Mouse (Mus musculus) lung, postnatal 0 days (tissue): ENCODE results near the gene Tnni2. TPM values are rescaled to one million over a fixed set of nuclear protein-coding genes. Genes with fewer than 3 reads are reported as not detected.
A peak's percentile ranks its signal among the peaks of the same experiment; 100 is the strongest.

ENCODE experiments used
- ATAC-seq: fragments of 200-750 bp; cut with Nextera tagmentation; 2 replicates; pipeline ENCODE4 v1.8.0; 2017; ENCODE audit warnings: moderate library complexity
- DNase-seq: peaks from one replicate; pipeline ENCODE4 v3.0.0-alpha.2; 2016; ENCODE audit warnings: low spot score
- H3K27ac ChIP-seq: fragments of 300-500 bp; sonication (generic); 2 replicates; pipeline ENCODE4 v1.5.1; 2014; ENCODE audit warnings: antibody characterized with exemption, mild to moderate bottlenecking, low read length, mixed read lengths
- H3K27me3 ChIP-seq: fragments of 300-500 bp; sonication (generic); replicated peaks from 2 replicates; pipeline ENCODE4 v1.6.1; 2014; ENCODE audit warnings: low read length, mixed read lengths; ENCODE audit not compliant: insufficient read depth
- H3K36me3 ChIP-seq: fragments of 300-500 bp; sonication (generic); 2 replicates; pipeline ENCODE4 v1.6.1; 2014; ENCODE audit warnings: low read length, mixed read lengths; ENCODE audit not compliant: insufficient read depth
- H3K4me1 ChIP-seq: fragments of 300-500 bp; sonication (generic); 2 replicates; pipeline ENCODE4 v1.6.1; 2014; ENCODE audit warnings: antibody characterized with exemption, low read depth, low read length, mixed read lengths; ENCODE audit not compliant: insufficient read depth
- H3K4me2 ChIP-seq: fragments of 300-500 bp; sonication (generic); replicated peaks from 2 replicates; pipeline ENCODE4 v1.6.1; 2014; ENCODE audit warnings: low read depth, mild to moderate bottlenecking, low read length, moderate library complexity, mixed read lengths
- H3K4me3 ChIP-seq: fragments of 300-500 bp; sonication (generic); 2 replicates; pipeline ENCODE4 v1.5.1; 2014; ENCODE audit warnings: low read depth, low read length
- H3K9ac ChIP-seq: fragments of 300-500 bp; sonication (generic); replicated peaks from 2 replicates; pipeline ENCODE4 v1.6.1; 2014; ENCODE audit warnings: low read depth, mild to moderate bottlenecking
- H3K9me3 ChIP-seq: fragments of 300-500 bp; sonication (generic); 2 replicates; pipeline ENCODE4 v1.6.1; 2016; ENCODE audit warnings: low read length, mixed read lengths
- CTCF ChIP-seq: IDR thresholded peaks from 2 replicates; pipeline ENCODE4 v1.5.1; 2016; ENCODE audit warnings: antibody characterized with exemption, mild to moderate bottlenecking
- EP300 ChIP-seq: IDR thresholded peaks from 2 replicates; pipeline ENCODE4 v1.6.1; 2016; ENCODE audit warnings: antibody characterized with exemption, mild to moderate bottlenecking, control low read depth
- WGBS: fragments of 180-500 bp; shearing (Covaris S2); extraction: QIAGEN DNeasy Blood & Tissue Kit; methylation state at CpG from one replicate; pipeline ENCODE4 v1.1.7; 2014; 5-methylcytosine and 5-hydroxymethylcytosine counted together
- polyA plus RNA-seq: library from polyadenylated mRNA; unstranded; fragments of >200 nt; fragmentation: Nextera tagmentation; extraction: Ambion mirVana; gene quantifications from 2 replicates; pipeline ENCODE4 v1.2.1, GENCODE M21; 2015

Tnni2 gene
- polyA plus RNA-seq, 1 experiment from 2014 or later = 1.9 TPM

- no peak overlapping the region; the same call in 1 of the 2 replicates for H3K9ac ChIP-seq
- H3K4me2 ChIP-seq = peak overlapping the region; percentile 66; the same call in 1 of the 2 replicates
- H3K27me3 ChIP-seq = no peaks in the 10 kb centered on the region
- no peak overlapping the region for H3K4me3 ChIP-seq
- WGBS = 83% methylated on average over 3 of the region's 3 CpGs
- peaks cover 8% of the 10 kb centered on the region; the same call in 1 of the 2 replicates for H3K4me1 ChIP-seq
- no peaks in the 10 kb centered on the region for H3K9me3 ChIP-seq
- TF ChIP-seq CTCF (no peak), EP300 (no peak)
- H3K27ac ChIP-seq = peak overlapping the region; percentile 88
- no peak for DNase-seq
- ATAC-seq = no peak
- H3K36me3 ChIP-seq = no peaks in the 10 kb centered on the region
Measured at GRCm38 (mm10) chr7:142480661-142481060, 39.1 kb downstream of the Tnni2 start.

DNA sequence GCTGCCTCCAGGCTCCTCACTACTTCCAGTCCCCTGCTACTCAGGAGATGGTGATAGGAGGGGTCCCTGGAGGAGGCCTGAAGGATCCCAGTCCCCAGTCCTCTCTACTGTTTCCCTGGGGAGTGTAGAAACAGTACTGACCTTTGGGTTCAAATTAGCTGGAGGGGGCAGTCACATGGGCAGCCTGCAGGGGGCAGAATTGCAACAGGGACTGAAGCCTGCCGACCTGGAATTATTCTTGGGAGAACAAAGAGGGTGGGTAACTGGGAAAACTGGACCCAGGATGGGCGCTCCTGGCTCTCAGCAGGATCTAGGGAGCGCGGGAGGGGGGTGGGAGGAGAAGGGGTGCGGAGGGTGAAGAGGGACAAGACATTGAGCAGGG lies 39.6 kb downstream of the Tnni2 start:
- 8% methylated on average over 5 of the region's 5 CpGs for WGBS
- TF ChIP-seq CTCF (peak; percentile 78), EP300 (no peak)
- Histone ChIP-seq H3K4me1 (peaks cover 8% of the 10 kb centered on the region; the same call in 1 of the 2 replicates), H3K9ac (peak overlapping the region; percentile 48; the same call in 1 of the 2 replicates), H3K4me3 (peak overlapping the region; percentile 6; the same call in 1 of the 2 replicates), H3K27me3 (no peaks in the 10 kb centered on the region), H3K27ac (peak overlapping the region; percentile 88), H3K36me3 (no peaks in the 10 kb centered on the region), H3K4me2 (peak overlapping the region; percentile 66), H3K9me3 (no peaks in the 10 kb centered on the region)
- DNase-seq = peak; percentile 85
- peak; percentile 39 for ATAC-seq

GRCm38 (mm10) chr7:142481568-142482255 lies 40.1 kb downstream of the Tnni2 start:
- 7% methylated on average over 21 of the region's 22 CpGs for WGBS

GRCm38 (mm10) chr7:142482256-142482609 lies 40.6 kb downstream of the Tnni2 start:
- H3K36me3 ChIP-seq = no peaks in the 10 kb centered on the region
- DNase-seq = peak; percentile 75

More at GRCm38 (mm10) chr7:142481568-142482255, 40.1 kb downstream of the Tnni2 start:
- ATAC-seq = peak; percentile 75
- Histone ChIP-seq H3K9ac (peak overlapping the region; percentile 48), H3K4me3 (peak overlapping the region; percentile 6; the same call in 1 of the 2 replicates), H3K27me3 (no peaks in the 10 kb centered on the region), H3K4me2 (peak overlapping the region; percentile 66), H3K36me3 (no peaks in the 10 kb centered on the region), H3K27ac (peak overlapping the region; percentile 88), H3K9me3 (no peaks in the 10 kb centered on the region), H3K4me1 (peaks cover 8% of the 10 kb centered on the region; the same call in 1 of the 2 replicates)
- DNase-seq = peak; percentile 80
- TF ChIP-seq EP300 = no peak
- TF ChIP-seq CTCF = no peak

GRCm38 (mm10) chr7:142483136-142483535 lies 41.5 kb downstream of the Tnni2 start:
- H3K36me3 ChIP-seq = no peaks in the 10 kb centered on the region
- no peaks in the 10 kb centered on the region for H3K9me3 ChIP-seq
- H3K4me2 ChIP-seq = no peak overlapping the region
- H3K4me1 ChIP-seq = peaks cover 8% of the 10 kb centered on the region; the same call in 1 of the 2 replicates
- no peak for TF ChIP-seq EP300
- no peak for TF ChIP-seq CTCF
- H3K4me3 ChIP-seq = no peak overlapping the region
- ATAC-seq (no peak), DNase-seq (no peak)
- H3K9ac ChIP-seq = no peak overlapping the region
- 46% methylated on average over 11 of the region's 11 CpGs for WGBS
- no peaks in the 10 kb centered on the region for H3K27me3 ChIP-seq
- H3K27ac ChIP-seq = no peak overlapping the region

More at GRCm38 (mm10) chr7:142482256-142482609, 40.6 kb downstream of the Tnni2 start:
- Histone ChIP-seq H3K4me1 (peaks cover 8% of the 10 kb centered on the region; the same call in 1 of the 2 replicates), H3K4me2 (peak overlapping the region; percentile 66; the same call in 1 of the 2 replicates), H3K27me3 (no peaks in the 10 kb centered on the region), H3K9ac (no peak overlapping the region; the same call in 1 of the 2 replicates), H3K27ac (peak overlapping the region; percentile 88), H3K9me3 (no peaks in the 10 kb centered on the region), H3K4me3 (no peak overlapping the region)
- no peak for TF ChIP-seq EP300
- no peak for TF ChIP-seq CTCF
- ATAC-seq = peak; percentile 50
- 23% methylated on average over 6 of the region's 6 CpGs for WGBS

DNA sequence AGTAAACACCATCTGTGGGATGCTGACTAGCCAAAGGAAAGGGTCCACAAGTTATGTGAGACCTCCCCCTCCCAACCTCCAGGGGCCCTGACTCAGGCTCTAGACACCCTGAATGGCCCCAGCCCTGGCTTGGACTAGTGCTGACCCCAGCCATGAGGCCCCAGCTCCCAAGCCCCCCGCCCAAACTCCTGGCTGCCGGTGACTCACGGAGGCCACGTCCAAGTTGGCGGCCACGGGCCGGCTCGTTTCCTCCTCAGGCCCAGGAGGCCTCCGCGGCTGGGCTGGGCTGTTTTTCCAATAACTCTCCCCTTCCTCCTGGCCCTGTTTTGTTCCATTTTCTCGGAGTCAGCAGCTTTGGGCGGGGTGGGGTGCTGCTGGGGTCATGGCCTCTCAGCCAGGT lies 43.2 kb downstream of the Tnni2 start:
- no peak overlapping the region for H3K4me2 ChIP-seq
- H3K27ac ChIP-seq = no peak overlapping the region
- no peak overlapping the region for H3K9ac ChIP-seq
- DNase-seq (no peak), ATAC-seq (no peak)
- no peak for TF ChIP-seq CTCF
- no peak for TF ChIP-seq EP300
- H3K4me1 ChIP-seq = peaks cover 8% of the 10 kb centered on the region; the same call in 1 of the 2 replicates
- H3K9me3 ChIP-seq = no peaks in the 10 kb centered on the region
- H3K36me3 ChIP-seq = no peaks in the 10 kb centered on the region
- 73% methylated on average over 12 of the region's 12 CpGs for WGBS
- no peaks in the 10 kb centered on the region for H3K27me3 ChIP-seq
- H3K4me3 ChIP-seq = no peak overlapping the region
